Mouse (Mus musculus) small intestine, adult 2 months (tissue): ENCODE data around the gene Map4k1. TPM values are rescaled to one million over a fixed set of nuclear protein-coding genes. Genes with fewer than 3 reads are reported as not detected.
"Not testable (repeated sequence)": the region's sequence is repeated elsewhere in the genome, so short reads cannot be mapped to it uniquely, and the experiment has no call there.

Source experiments
- H3K27ac ChIP-seq: fragments of 200-500 bp; 2 replicates; pipeline ENCODE4 v1.5.1; 2012; ENCODE audit warnings: low read depth, low read length, control low read depth, inconsistent platforms; ENCODE audit not compliant: insufficient read depth
- H3K27me3 ChIP-seq: fragments of 200-500 bp; 2 replicates; pipeline ENCODE4 v1.6.1; 2012; ENCODE audit warnings: mild to moderate bottlenecking, moderate library complexity, low read length, inconsistent platforms; ENCODE audit not compliant: control insufficient read depth, insufficient read depth
- H3K36me3 ChIP-seq: fragments of 200-500 bp; 2 replicates; pipeline ENCODE4 v1.6.1; 2012; ENCODE audit warnings: mild to moderate bottlenecking, low read length, control low read depth, inconsistent platforms; ENCODE audit not compliant: control insufficient read depth, insufficient read depth
- H3K4me1 ChIP-seq: fragments of 200-500 bp; 2 replicates; pipeline ENCODE4 v1.6.1; 2012; ENCODE audit warnings: low read length, inconsistent platforms, mixed read lengths; ENCODE audit not compliant: control insufficient read depth, insufficient read depth, insufficient read length
- H3K4me3 ChIP-seq: fragments of 200-500 bp; 2 replicates; pipeline ENCODE4 v1.5.1; 2012; ENCODE audit warnings: low read depth, mild to moderate bottlenecking, control low read depth, inconsistent platforms, low read length, moderate library complexity
- CTCF ChIP-seq: fragments of 200-500 bp; IDR thresholded peaks from 2 replicates; pipeline ENCODE4 v1.5.1; 2012; ENCODE audit warnings: low read depth, mild to moderate bottlenecking, control low read depth, inconsistent platforms, low read length, moderate library complexity, mixed read lengths; ENCODE audit not compliant: insufficient replicate concordance, insufficient read length; ENCODE audit errors: extremely low read depth
- POLR2A ChIP-seq: fragments of 200-500 bp; IDR thresholded peaks from 2 replicates; pipeline ENCODE4 v1.6.1; 2012; ENCODE audit warnings: low read depth, mild to moderate bottlenecking, control low read depth, inconsistent platforms, low read length, moderate library complexity
- WGBS: fragments of 180-500 bp; shearing (Covaris S2); methylation state at CpG from one replicate; pipeline ENCODE4 v1.1.7; 2018; 5-methylcytosine and 5-hydroxymethylcytosine counted together
- polyA plus RNA-seq: library from polyadenylated mRNA; depleted of rRNA; stranded (reverse); fragments of >200 nt; gene quantifications from 2 replicates; pipeline ENCODE4 v1.2.3, GENCODE M21; 2012

The Map4k1 gene
- polyA plus RNA-seq, 1 experiment: 21.3 TPM

DNA sequence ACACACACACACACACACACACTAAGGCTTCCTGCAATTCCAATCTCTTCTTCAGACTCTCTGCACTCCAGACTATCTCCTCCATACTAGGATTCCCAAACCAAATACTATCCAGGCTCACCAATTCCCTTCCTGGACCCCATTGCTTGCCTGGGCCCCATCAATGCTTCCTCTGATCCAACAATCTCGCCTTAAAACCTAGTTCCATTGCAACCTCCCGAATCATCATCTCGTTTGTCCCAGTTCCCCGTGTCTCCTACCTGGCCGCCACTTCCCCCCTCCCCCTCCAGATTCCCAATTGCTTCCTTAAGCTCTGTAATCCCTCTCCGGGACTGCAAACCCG is 20.3 kb upstream of the Map4k1 start:
- TF ChIP-seq CTCF (no peak), POLR2A (no peak)
- 0% methylated on average over 7 of the region's 7 CpGs for WGBS

DNA sequence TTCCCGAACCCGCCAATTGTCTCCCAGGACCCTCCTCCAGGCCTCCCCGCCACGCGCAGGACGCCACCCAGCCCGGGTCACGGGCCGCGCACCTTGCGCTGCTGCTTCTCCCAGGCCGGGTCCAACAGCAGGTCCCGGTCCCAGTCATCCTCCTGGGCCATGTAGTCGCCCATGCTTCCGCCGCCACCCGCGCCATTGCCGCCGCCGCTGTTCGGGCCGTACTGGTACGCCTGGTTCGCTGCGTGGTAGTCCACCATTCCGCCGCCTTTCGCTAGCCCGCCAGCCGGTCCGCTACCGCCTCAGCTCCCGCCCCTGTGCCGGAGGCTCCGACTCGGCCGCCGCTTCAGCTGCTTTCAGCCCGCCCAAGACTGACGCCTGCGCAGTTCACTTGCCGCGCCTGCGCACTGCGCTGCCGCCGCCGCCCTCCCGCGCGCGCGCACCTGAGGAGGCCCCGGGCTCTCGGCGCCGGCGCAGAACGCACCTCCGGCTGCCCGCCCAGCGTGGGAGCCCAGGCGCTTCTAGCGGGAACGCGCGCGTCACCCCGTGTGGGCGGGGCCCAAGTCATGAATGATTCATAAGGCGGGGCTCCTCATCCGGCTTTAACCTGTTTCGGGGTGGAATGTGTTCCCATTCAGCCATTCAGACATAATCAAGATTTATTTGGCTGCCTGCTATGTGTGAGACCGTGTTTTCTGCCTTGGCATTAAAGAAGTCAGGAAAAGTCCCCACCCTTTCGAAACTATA is 19.8 kb upstream of the Map4k1 start, which contains the start of gene Actn4:
TSS of gene Actn4 (minus strand) at position 414 of the 744 bp plus-strand sequence.
- Histone ChIP-seq H3K27me3 (no peaks in the 10 kb centered on the region), H3K27ac (peak within 1 kb of the TSS; percentile 95), H3K4me1 (peaks cover 13% of the 10 kb centered on the region; the same call in 1 of the 2 replicates), H3K4me3 (peak within 1 kb of the TSS; percentile 95), H3K36me3 (peaks cover 4% of the 10 kb centered on the region)
- WGBS: under 1% methylated on average over 76 of the region's 76 CpGs
- TF ChIP-seq CTCF (no peak), POLR2A (peak; percentile 99)

More for the DNA sequence above, 20.3 kb upstream of the Map4k1 start:
- Histone ChIP-seq H3K27ac (peak overlapping the region; percentile 95), H3K4me3 (peak overlapping the region; percentile 95), H3K4me1 (peaks cover 15% of the 10 kb centered on the region; the same call in 1 of the 2 replicates), H3K36me3 (peaks cover 4% of the 10 kb centered on the region), H3K27me3 (no peaks in the 10 kb centered on the region)

GRCm38 (mm10) chr7:28963399-28963923 is 18.4 kb upstream of the Map4k1 start:
- no peak overlapping the region for H3K27ac ChIP-seq
- TF ChIP-seq POLR2A: no peak
- TF ChIP-seq CTCF: no peak
- H3K27me3 ChIP-seq: no peaks in the 10 kb centered on the region
- peaks cover 7% of the 10 kb centered on the region; the same call in 1 of the 2 replicates for H3K4me1 ChIP-seq
- no peak overlapping the region for H3K4me3 ChIP-seq
- WGBS: 78% methylated on average over 3 of the region's 3 CpGs
- H3K36me3 ChIP-seq: peaks cover 2% of the 10 kb centered on the region; the same call in 1 of the 2 replicates

- 70% methylated on average over 5 of the region's 5 CpGs for WGBS
- H3K36me3 ChIP-seq: no peaks in the 10 kb centered on the region
- H3K4me3 ChIP-seq: no peak overlapping the region
- no peaks in the 10 kb centered on the region for H3K27me3 ChIP-seq
- TF ChIP-seq CTCF: no peak
- no peak for TF ChIP-seq POLR2A
- H3K27ac ChIP-seq: peak overlapping the region; percentile 22; the same call in 1 of the 2 replicates
- H3K4me1 ChIP-seq: peaks cover 17% of the 10 kb centered on the region; the same call in 1 of the 2 replicates
These were observed 16.5 kb upstream of the Map4k1 start for GRCm38 (mm10) chr7:28965346-28965840.

DNA sequence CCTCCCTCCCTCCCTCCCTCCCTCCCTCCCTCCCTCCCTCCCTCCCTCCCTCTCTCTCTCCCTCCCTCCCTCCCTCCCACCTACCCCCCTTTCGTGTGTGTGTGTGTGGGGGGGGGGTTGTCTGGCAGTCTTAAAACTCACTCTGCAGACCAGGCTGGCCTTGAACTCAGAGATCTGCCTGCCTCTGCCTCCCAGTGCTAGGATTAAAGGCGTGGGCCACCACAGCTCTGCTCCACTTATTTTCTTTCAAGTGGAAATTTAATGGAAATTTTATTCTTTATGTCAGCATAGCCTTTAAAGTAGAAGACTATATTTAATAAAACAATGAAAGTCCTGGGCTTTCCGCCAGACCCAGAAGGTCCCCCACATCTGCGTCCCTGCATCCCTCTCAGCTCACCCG is 15.7 kb upstream of the Map4k1 start:
- WGBS: 85% methylated on average over 4 of the region's 5 CpGs
- Histone ChIP-seq H3K36me3 (no peaks in the 10 kb centered on the region), H3K27me3 (no peaks in the 10 kb centered on the region), H3K4me1 (peaks cover 21% of the 10 kb centered on the region; the same call in 1 of the 2 replicates), H3K4me3 (no peak overlapping the region), H3K27ac (no peak overlapping the region)
- TF ChIP-seq CTCF (no peak), POLR2A (no peak)

DNA sequence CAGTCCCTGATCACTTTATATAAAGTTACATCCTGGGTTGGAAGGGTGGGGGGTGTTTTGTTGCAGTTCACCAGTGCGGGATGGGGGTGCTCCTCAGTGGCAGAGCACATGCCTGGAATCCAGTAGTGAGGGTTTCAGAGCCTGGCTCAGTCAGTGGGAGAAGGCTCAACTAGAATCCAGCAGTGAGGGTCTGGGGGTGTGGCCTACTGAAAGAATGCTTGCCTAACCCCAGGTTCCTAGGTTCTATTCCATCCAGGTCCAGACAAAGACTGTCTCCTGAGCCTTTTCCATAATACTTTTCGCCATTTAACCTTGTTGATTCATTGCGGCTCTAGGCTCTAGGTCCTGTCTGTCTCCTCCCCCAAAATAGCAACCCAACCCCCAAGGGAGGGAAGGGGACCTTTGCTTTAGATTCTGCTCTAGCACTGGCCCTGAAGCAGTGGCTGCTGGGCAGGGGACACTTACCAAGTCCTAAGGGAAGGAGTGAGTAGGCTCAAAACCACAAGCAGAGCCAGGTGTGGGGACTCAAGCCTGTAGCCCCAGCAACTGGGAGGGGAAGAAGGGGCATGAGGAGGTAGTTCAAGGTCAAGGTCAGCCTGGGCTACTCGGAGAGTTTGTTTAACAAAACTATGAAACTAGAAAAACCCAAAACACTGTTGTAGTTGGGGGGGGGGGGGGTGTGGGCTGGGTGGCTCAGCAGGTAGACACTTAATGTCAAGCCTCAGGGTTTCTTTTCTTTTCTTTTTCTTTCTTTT is 14.9 kb upstream of the Map4k1 start:
- H3K27me3 ChIP-seq: no peaks in the 10 kb centered on the region
- no peak overlapping the region for H3K27ac ChIP-seq
- H3K4me3 ChIP-seq: no peak overlapping the region
- no peaks in the 10 kb centered on the region for H3K36me3 ChIP-seq
- no peak for TF ChIP-seq POLR2A
- peaks cover 29% of the 10 kb centered on the region for H3K4me1 ChIP-seq
- 78% methylated on average over 4 of the region's 4 CpGs for WGBS

- H3K27ac ChIP-seq, H3K27me3 ChIP-seq, H3K4me3 ChIP-seq, H3K36me3 ChIP-seq: not testable (repeated sequence)
- H3K4me1 ChIP-seq: peaks cover 31% of the 10 kb centered on the region
- 86% methylated on average over 8 of the region's 8 CpGs for WGBS
These were observed 13.7 kb upstream of the Map4k1 start for GRCm38 (mm10) chr7:28968120-28968519.
